Mouse (Mus musculus) forebrain, embryonic 16.5 days (tissue): ENCODE data around the gene Riox2. TPM values are rescaled to one million over a fixed set of nuclear protein-coding genes. Genes with fewer than 3 reads are reported as not detected.
"Not testable (repeated sequence)": the region's sequence is repeated elsewhere in the genome, so short reads cannot be mapped to it uniquely, and the experiment has no call there.

Experiments
- ATAC-seq: fragments of 200-750 bp; cut with Nextera tagmentation; 2 replicates; pipeline ENCODE4 v1.8.0; 2017; ENCODE audit warnings: mild to moderate bottlenecking, moderate library complexity
- H3K27ac ChIP-seq: fragments of 300-500 bp; sonication (generic); 2 replicates; pipeline ENCODE4 v1.5.1; 2014; ENCODE audit warnings: low read length, control low read depth
- H3K27me3 ChIP-seq: fragments of 300-500 bp; sonication (generic); replicated peaks from 2 replicates; pipeline ENCODE4 v1.6.1; 2014; ENCODE audit warnings: low read length; ENCODE audit not compliant: control insufficient read depth, insufficient read depth
- H3K36me3 ChIP-seq: fragments of 300-500 bp; sonication (generic); 2 replicates; pipeline ENCODE4 v1.6.1; 2014; ENCODE audit not compliant: control insufficient read depth, insufficient read depth
- H3K4me1 ChIP-seq: fragments of 300-500 bp; sonication (generic); replicated peaks from 2 replicates; pipeline ENCODE4 v1.6.1; 2014; ENCODE audit warnings: low read length; ENCODE audit not compliant: control insufficient read depth, insufficient read depth
- H3K4me2 ChIP-seq: fragments of 300-500 bp; sonication (generic); 2 replicates; pipeline ENCODE4 v1.6.1; 2014; ENCODE audit warnings: mild to moderate bottlenecking, low read length, control low read depth
- H3K4me3 ChIP-seq: fragments of 300-500 bp; sonication (generic); replicated peaks from 2 replicates; pipeline ENCODE4 v1.5.1; 2014; ENCODE audit warnings: mild to moderate bottlenecking, low read length, control low read depth
- H3K9ac ChIP-seq: fragments of 300-500 bp; sonication (generic); replicated peaks from 2 replicates; pipeline ENCODE4 v1.6.1; 2014; ENCODE audit warnings: low read depth, low read length, control low read depth
- H3K9me3 ChIP-seq: fragments of 300-500 bp; sonication (generic); 2 replicates; pipeline ENCODE4 v1.6.1; 2016; ENCODE audit warnings: low read length; ENCODE audit not compliant: control insufficient read depth
- WGBS: fragments of 180-500 bp; shearing (Covaris S2); extraction: QIAGEN DNeasy Blood & Tissue Kit; methylation state at CpG from one replicate; pipeline ENCODE4 v1.1.7; 2014; 5-methylcytosine and 5-hydroxymethylcytosine counted together
- polyA plus RNA-seq: library from polyadenylated mRNA; unstranded; fragments of >200 nt; fragmentation: Nextera tagmentation; extraction: Ambion mirVana; gene quantifications from 2 replicates; pipeline ENCODE4 v1.2.1, GENCODE M21; 2015

Riox2 gene
- 12.5 and 14.7 TPM in 2 replicates for polyA plus RNA-seq

- peak within 1 kb of the TSS; percentile 63 for H3K9ac ChIP-seq
- ATAC-seq = peak; percentile 96
- no peaks in the 10 kb centered on the region for H3K36me3 ChIP-seq
- no peaks in the 10 kb centered on the region for H3K9me3 ChIP-seq
- H3K27ac ChIP-seq = no peak within 1 kb of the TSS
- H3K27me3 ChIP-seq = no peaks in the 10 kb centered on the region
- H3K4me2 ChIP-seq = peak within 1 kb of the TSS; percentile 75
- 2% methylated on average over 53 of the region's 56 CpGs for WGBS
- 0 out of 2 replicates have a peak, but pooled peaks cover 3% of the 10 kb centered on the region for H3K4me1 ChIP-seq
- peak within 1 kb of the TSS; percentile 71 for H3K4me3 ChIP-seq
These were observed at the start of gene Riox2 for GRCm38 (mm10) chr16:59471637-59472278. TSS of gene Riox2 (plus strand) at chr16:59471775.

GRCm38 (mm10) chr16:59427960-59428359 lies 43.6 kb upstream of the Riox2 start:
- WGBS = 63% methylated on average over 7 of the region's 7 CpGs

GRCm38 (mm10) chr16:59433181-59433580 lies 38.4 kb upstream of the Riox2 start:
- H3K4me1 ChIP-seq = no peaks in the 10 kb centered on the region
- no peaks in the 10 kb centered on the region for H3K27me3 ChIP-seq
- H3K9me3 ChIP-seq = no peaks in the 10 kb centered on the region
- no peak overlapping the region for H3K4me2 ChIP-seq
- no peak overlapping the region for H3K9ac ChIP-seq
- no peak for ATAC-seq
- no peak overlapping the region for H3K27ac ChIP-seq
- no peaks in the 10 kb centered on the region for H3K36me3 ChIP-seq
- no peak overlapping the region for H3K4me3 ChIP-seq
- WGBS = 83% methylated on average over 11 of the region's 11 CpGs

More at GRCm38 (mm10) chr16:59427960-59428359, 43.6 kb upstream of the Riox2 start:
- H3K4me3 ChIP-seq = no peak overlapping the region
- H3K9ac ChIP-seq = no peak overlapping the region
- no peaks in the 10 kb centered on the region for H3K27me3 ChIP-seq
- H3K27ac ChIP-seq = no peak overlapping the region
- no peak overlapping the region for H3K4me2 ChIP-seq
- H3K36me3 ChIP-seq = no peaks in the 10 kb centered on the region
- H3K9me3 ChIP-seq = no peaks in the 10 kb centered on the region
- ATAC-seq = no peak
- H3K4me1 ChIP-seq = no peaks in the 10 kb centered on the region

GRCm38 (mm10) chr16:59444880-59445559 lies 26.6 kb upstream of the Riox2 start:
- H3K9ac ChIP-seq = no peak overlapping the region
- no peaks in the 10 kb centered on the region for H3K4me1 ChIP-seq
- no peak overlapping the region for H3K4me3 ChIP-seq
- ATAC-seq = no peak
- H3K27me3 ChIP-seq = no peaks in the 10 kb centered on the region
- H3K9me3 ChIP-seq = no peaks in the 10 kb centered on the region
- no peak overlapping the region for H3K27ac ChIP-seq
- no peak overlapping the region for H3K4me2 ChIP-seq
- no peaks in the 10 kb centered on the region for H3K36me3 ChIP-seq
- whole genome bisulfite sequencing = 91% methylated on average over 7 of the region's 7 CpGs

DNA sequence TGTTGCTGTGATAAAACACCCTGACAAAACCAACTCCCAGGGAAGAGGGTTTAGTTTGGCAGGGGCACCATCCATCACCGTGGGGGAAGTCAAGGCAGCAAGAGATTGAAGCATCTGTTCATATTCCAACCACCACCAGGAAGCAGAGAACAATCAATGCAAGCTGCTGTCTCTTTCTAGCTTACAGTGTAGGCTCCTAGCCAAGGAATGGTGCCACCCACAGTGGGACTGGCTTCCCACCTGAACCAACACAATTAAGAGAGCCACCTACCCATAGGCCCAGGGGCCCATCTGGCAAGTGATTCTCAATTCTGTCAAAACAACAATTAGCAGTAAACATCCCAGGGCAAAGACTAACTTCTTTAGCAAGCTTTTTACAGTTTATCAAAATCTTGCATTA lies 23.4 kb upstream of the Riox2 start:
- 72% methylated on average over 1 of the region's 1 CpGs for WGBS

GRCm38 (mm10) chr16:59449092-59449491 lies 22.5 kb upstream of the Riox2 start:
- ATAC-seq = no peak
- H3K4me2 ChIP-seq = no peak overlapping the region
- no peaks in the 10 kb centered on the region for H3K9me3 ChIP-seq
- no peak overlapping the region for H3K4me3 ChIP-seq
- H3K9ac ChIP-seq = no peak overlapping the region
- no peak overlapping the region for H3K27ac ChIP-seq
- no peaks in the 10 kb centered on the region for H3K27me3 ChIP-seq
- no peaks in the 10 kb centered on the region for H3K36me3 ChIP-seq
- H3K4me1 ChIP-seq = no peaks in the 10 kb centered on the region

More for the DNA sequence above, 23.4 kb upstream of the Riox2 start:
- no peaks in the 10 kb centered on the region for H3K9me3 ChIP-seq
- no peak overlapping the region for H3K4me3 ChIP-seq
- no peaks in the 10 kb centered on the region for H3K36me3 ChIP-seq
- H3K27me3 ChIP-seq = no peaks in the 10 kb centered on the region
- no peak overlapping the region for H3K27ac ChIP-seq
- 0 out of 2 replicates have a peak, but pooled peaks have one; percentile 36 for ATAC-seq
- no peaks in the 10 kb centered on the region for H3K4me1 ChIP-seq
- H3K4me2 ChIP-seq = no peak overlapping the region
- no peak overlapping the region for H3K9ac ChIP-seq

- Histone ChIP-seq H3K27me3 (no peaks in the 10 kb centered on the region), H3K27ac (no peak overlapping the region), H3K4me1 (no peaks in the 10 kb centered on the region), H3K36me3 (no peaks in the 10 kb centered on the region), H3K9ac (no peak overlapping the region), H3K4me3 (no peak overlapping the region), H3K9me3 (no peaks in the 10 kb centered on the region), H3K4me2 (no peak overlapping the region)
- ATAC-seq = no peak
- WGBS = 92% methylated on average over 5 of the region's 5 CpGs
These were observed 19.8 kb upstream of the Riox2 start for GRCm38 (mm10) chr16:59451813-59452212.

DNA sequence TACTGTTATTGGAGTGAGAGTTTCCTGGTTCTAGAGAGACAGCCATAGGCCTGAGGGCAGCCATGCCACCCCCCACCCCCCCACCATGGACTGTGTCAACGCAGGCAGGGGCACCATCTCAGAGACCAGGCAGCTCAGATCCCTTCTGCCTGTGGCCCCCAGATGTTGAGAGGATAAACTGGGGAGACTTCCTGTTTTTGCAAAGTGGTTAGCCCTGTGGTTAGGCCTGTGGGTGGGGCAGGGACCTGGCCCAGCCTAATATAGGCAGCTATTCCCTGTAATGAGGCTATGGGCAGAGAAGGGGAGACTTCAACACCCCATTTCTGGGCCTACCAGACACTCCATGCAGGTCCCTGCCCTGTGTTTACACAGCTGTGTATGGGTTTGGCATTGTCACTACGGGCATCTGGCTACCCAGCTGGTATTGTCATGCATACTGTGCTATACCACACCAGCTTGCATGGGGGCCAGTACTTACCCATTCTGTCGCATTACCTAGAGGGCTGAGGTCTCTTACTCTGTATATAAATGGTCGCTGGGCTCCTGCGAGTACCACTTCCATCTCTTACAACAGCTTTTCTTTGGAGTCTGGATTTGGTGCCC lies 12.2 kb upstream of the Riox2 start:
- not testable (repeated sequence) for H3K4me3 ChIP-seq, H3K4me2 ChIP-seq, H3K27me3 ChIP-seq, ATAC-seq, H3K9me3 ChIP-seq, H3K4me1 ChIP-seq, H3K27ac ChIP-seq, H3K9ac ChIP-seq, H3K36me3 ChIP-seq
- 88% methylated on average over 5 of the region's 5 CpGs for WGBS

- Histone ChIP-seq H3K4me2 (no peak overlapping the region), H3K27ac (no peak overlapping the region), H3K27me3 (no peaks in the 10 kb centered on the region), H3K9ac (no peak overlapping the region), H3K36me3 (no peaks in the 10 kb centered on the region), H3K9me3 (no peaks in the 10 kb centered on the region), H3K4me1 (no peaks in the 10 kb centered on the region), H3K4me3 (no peak overlapping the region)
- 82% methylated on average over 4 of the region's 4 CpGs for whole genome bisulfite sequencing
- ATAC-seq = no peak
These were observed 8.0 kb upstream of the Riox2 start for GRCm38 (mm10) chr16:59463567-59463966.
